Mouse (Mus musculus) myocyte (in vitro differentiated cells): ENCODE measurements around the gene Synpo2l. TPM values are rescaled to one million over a fixed set of nuclear protein-coding genes. Genes with fewer than 3 reads are reported as not detected.
"Not testable (repeated sequence)": the region's sequence is repeated elsewhere in the genome, so short reads cannot be mapped to it uniquely, and the experiment has no call there.

Source experiments
- H3K27me3 ChIP-seq: one replicate; pipeline ENCODE4 v1.6.1; 2011; ENCODE audit not compliant: control insufficient read depth, insufficient read depth, insufficient read length
- H3K36me3 ChIP-seq: one replicate; pipeline ENCODE4 v1.6.1; 2011; ENCODE audit not compliant: control insufficient read depth, insufficient read depth
- H3K4me2 ChIP-seq: one replicate; pipeline ENCODE4 v1.6.1; 2011; ENCODE audit warnings: low read depth, control low read depth
- H3K4me3 ChIP-seq: one replicate; pipeline ENCODE4 v1.5.1; 2011; ENCODE audit warnings: mild to moderate bottlenecking, control low read depth, moderate library complexity
- H3K79me2 ChIP-seq: one replicate; pipeline ENCODE4 v1.6.1; 2011; ENCODE audit not compliant: control insufficient read depth, insufficient read depth
- H3ac ChIP-seq: one replicate; pipeline ENCODE4 v1.6.1; 2011; ENCODE audit not compliant: control insufficient read depth, insufficient read length
- CEBPB ChIP-seq: IDR thresholded peaks from 2 replicates; pipeline ENCODE4 v1.6.1; 2011; ENCODE audit warnings: mild to moderate bottlenecking, moderate library complexity; ENCODE audit not compliant: poor library complexity, insufficient read depth, severe bottlenecking
- E2F4 ChIP-seq: IDR thresholded peaks from one replicate; pipeline ENCODE4 v1.6.1; 2011; ENCODE audit warnings: mild to moderate bottlenecking, control low read depth, moderate library complexity; ENCODE audit not compliant: insufficient read depth
- MAX ChIP-seq: IDR thresholded peaks from one replicate; pipeline ENCODE4 v1.6.1; 2011; ENCODE audit warnings: low read depth, mild to moderate bottlenecking, control low read depth
- MYOD1 ChIP-seq, 3 experiments: IDR thresholded peaks; one replicate each; pipeline ENCODE4 v1.6.1; 2011; ENCODE audit warnings: control low read depth in 2 of 3, low read depth in 2 of 3, mild to moderate bottlenecking in 2 of 3, moderate library complexity in 1 of 3; ENCODE audit not compliant: insufficient read length in 2 of 3, control insufficient read depth in 1 of 3
- MYOG ChIP-seq, 3 experiments: IDR thresholded peaks; one replicate each; pipeline ENCODE4 v1.6.1; 2011; ENCODE audit warnings: control low read depth in 2 of 3, low read depth in 2 of 3, mild to moderate bottlenecking in 2 of 3; ENCODE audit not compliant: insufficient read length in 2 of 3, control insufficient read depth in 1 of 3, insufficient read depth in 1 of 3
- POLR2A ChIP-seq: IDR thresholded peaks from one replicate; pipeline ENCODE4 v1.6.1; 2011; ENCODE audit warnings: low read depth, mild to moderate bottlenecking, control low read depth, moderate library complexity; ENCODE audit not compliant: insufficient read length
- POLR2AphosphoS2 ChIP-seq: IDR thresholded peaks from one replicate; pipeline ENCODE4 v1.6.1; 2011; ENCODE audit warnings: low read depth, control low read depth; ENCODE audit not compliant: insufficient read length
- REST ChIP-seq: IDR thresholded peaks from one replicate; pipeline ENCODE4 v1.6.1; 2011; ENCODE audit warnings: mild to moderate bottlenecking, control low read depth, moderate library complexity; ENCODE audit not compliant: insufficient read depth, insufficient read length
- SRF ChIP-seq: IDR thresholded peaks from one replicate; pipeline ENCODE4 v1.6.1; 2011; ENCODE audit warnings: low read depth; ENCODE audit not compliant: control insufficient read depth, insufficient read length
- TCF12 ChIP-seq: IDR thresholded peaks from one replicate; pipeline ENCODE4 v1.6.1; 2011; ENCODE audit warnings: mild to moderate bottlenecking, control low read depth; ENCODE audit not compliant: poor library complexity, insufficient read depth, severe bottlenecking
- TCF3 ChIP-seq: IDR thresholded peaks from one replicate; pipeline ENCODE4 v1.6.1; 2011; ENCODE audit warnings: low read depth, control low read depth; ENCODE audit not compliant: insufficient read length
- USF1 ChIP-seq: IDR thresholded peaks from one replicate; pipeline ENCODE4 v1.6.1; 2011; ENCODE audit warnings: low read depth, mild to moderate bottlenecking, control low read depth, moderate library complexity
- polyA plus RNA-seq: library from polyadenylated mRNA; unstranded; fragments of >200 nt; fragmentation: generic; extraction: Trizol; gene quantifications from one replicate; pipeline ENCODE4 v1.2.1, GENCODE M21; 2012; ENCODE audit warnings: missing spikeins

Synpo2l gene
- polyA plus RNA-seq: 165 TPM

DNA sequence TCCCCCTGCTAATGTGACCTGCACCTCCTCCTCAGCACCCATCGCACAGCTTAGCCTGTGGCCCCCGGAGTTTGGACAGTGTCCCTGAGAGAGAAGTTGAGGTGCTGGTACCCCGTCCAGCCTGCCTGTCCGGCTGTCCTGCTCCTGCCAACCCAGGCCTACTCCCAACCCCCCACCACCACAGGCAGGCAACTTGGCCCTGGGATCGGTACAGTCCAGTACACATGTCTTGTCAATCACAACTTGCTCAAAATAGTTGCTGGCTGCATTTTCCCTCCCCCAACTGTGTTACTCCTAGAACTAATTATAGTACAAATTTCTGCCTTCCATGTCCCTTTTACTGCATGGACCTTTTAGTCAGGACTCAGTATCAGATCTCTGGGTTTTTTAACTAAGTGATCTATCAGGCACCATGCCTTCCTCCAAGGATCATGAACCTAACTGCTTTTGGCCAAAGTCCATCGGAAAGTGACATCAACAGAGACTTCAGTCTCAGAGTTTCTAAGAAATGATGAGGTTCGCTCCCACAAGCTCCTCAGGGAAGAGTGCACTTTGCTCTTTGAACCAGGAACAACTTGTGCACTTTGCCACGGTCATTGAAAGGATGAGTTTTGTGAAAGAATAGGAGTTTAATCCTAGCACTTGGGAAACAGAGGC, at the start of gene Synpo2l:
TSS of gene Synpo2l (minus strand) at position 201 of the 657 bp plus-strand sequence.
- peak within 1 kb of the TSS; percentile 84 for H3K4me2 ChIP-seq
- no peaks in the 10 kb centered on the region for H3K36me3 ChIP-seq
- peaks cover 20% of the 10 kb centered on the region for H3K79me2 ChIP-seq
- H3K27me3 ChIP-seq: no peaks in the 10 kb centered on the region
- H3K4me3 ChIP-seq: peak within 1 kb of the TSS; percentile 25
- TF ChIP-seq MYOG (IDR thresholded peaks at IDR 0.05; ENCODE audit: control insufficient read depth in 1 of 3, insufficient read depth in 1 of 3, insufficient read length in 2 of 3, low read depth in 2 of 3) (peak in 2 of 3 experiments; percentile 82 to 90), MYOD1 (IDR thresholded peaks at IDR 0.05; ENCODE audit: control insufficient read depth in 1 of 3, insufficient read length in 2 of 3, low read depth in 2 of 3) (peak; percentile 94 to 99 (median 98)), POLR2AphosphoS2 (peak; percentile 79), CEBPB (0 out of 2 replicates have a peak, but pooled peaks have one; percentile 0), POLR2A (peak; percentile 76), REST (no peak), SRF (no peak), TCF12 (peak; percentile 67), E2F4 (no peak), TCF3 (peak; percentile 72)
- peak within 1 kb of the TSS; percentile 14 for H3ac ChIP-seq

DNA sequence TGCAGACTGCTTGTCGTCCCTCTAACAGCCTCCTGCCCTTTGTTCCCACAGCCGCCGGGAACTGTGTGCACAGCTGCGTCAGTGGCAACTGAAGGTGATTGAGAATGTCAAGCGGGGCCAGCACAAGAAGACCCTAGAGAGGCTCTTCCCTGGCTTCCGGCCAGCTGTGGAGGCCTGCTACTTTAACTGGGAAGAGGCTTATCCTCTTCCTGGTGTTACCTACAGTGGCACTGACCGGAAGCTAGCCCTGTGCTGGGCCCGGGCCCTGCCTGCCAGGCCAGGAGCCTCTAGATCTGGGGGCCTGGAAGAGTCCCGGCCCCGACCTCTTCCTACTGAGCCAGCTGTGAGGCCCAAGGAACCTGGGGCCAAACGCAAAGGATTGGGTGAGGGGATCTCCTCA, 45.7 kb upstream of the Synpo2l start:
- Histone ChIP-seq H3K79me2 (peaks cover 21% of the 10 kb centered on the region), H3ac (no peak overlapping the region), H3K4me2 (no peak overlapping the region), H3K36me3 (peaks cover 55% of the 10 kb centered on the region), H3K4me3 (no peak overlapping the region), H3K27me3 (no peaks in the 10 kb centered on the region)
- TF ChIP-seq MYOG (IDR thresholded peaks at IDR 0.05; ENCODE audit: control insufficient read depth in 1 of 3, insufficient read depth in 1 of 3, insufficient read length in 2 of 3, low read depth in 2 of 3): no peak
- no peak for TF ChIP-seq POLR2AphosphoS2
- TF ChIP-seq MAX: no peak
- no peak for TF ChIP-seq TCF12
- TF ChIP-seq TCF3: no peak
- TF ChIP-seq POLR2A: no peak

DNA sequence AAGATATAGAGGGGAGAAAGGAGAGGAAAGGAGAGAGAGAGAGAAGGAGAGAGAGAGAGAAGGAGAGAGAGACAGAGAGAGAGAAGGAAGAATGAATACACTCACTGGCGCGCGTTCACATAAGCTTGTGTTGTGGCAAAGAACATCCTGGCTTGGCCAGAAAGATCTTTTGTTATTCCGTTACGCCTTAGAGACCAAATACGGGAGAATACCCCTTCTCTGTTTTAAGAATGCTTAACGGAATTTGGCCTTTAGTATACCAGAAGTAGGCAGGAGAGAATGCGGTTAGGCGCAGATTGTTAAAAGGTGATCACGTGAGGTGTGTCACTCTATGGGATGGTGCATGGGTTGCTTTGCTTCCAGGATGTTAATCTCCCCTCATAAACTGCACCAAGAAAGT, 40.1 kb upstream of the Synpo2l start:
- TF ChIP-seq MYOG (IDR thresholded peaks at IDR 0.05; ENCODE audit: control insufficient read depth in 1 of 3, insufficient read depth in 1 of 3, insufficient read length in 2 of 3, low read depth in 2 of 3): no peak
- no peak for TF ChIP-seq MAX
- TF ChIP-seq TCF3: no peak
- TF ChIP-seq USF1: peak; percentile 86
- peak overlapping the region; percentile 94 for H3K4me3 ChIP-seq
- no peaks in the 10 kb centered on the region for H3K27me3 ChIP-seq
- peak overlapping the region; percentile 89 for H3ac ChIP-seq
- H3K36me3 ChIP-seq: peaks cover 21% of the 10 kb centered on the region
- H3K79me2 ChIP-seq: peaks cover 52% of the 10 kb centered on the region
- peak overlapping the region; percentile 90 for H3K4me2 ChIP-seq

DNA sequence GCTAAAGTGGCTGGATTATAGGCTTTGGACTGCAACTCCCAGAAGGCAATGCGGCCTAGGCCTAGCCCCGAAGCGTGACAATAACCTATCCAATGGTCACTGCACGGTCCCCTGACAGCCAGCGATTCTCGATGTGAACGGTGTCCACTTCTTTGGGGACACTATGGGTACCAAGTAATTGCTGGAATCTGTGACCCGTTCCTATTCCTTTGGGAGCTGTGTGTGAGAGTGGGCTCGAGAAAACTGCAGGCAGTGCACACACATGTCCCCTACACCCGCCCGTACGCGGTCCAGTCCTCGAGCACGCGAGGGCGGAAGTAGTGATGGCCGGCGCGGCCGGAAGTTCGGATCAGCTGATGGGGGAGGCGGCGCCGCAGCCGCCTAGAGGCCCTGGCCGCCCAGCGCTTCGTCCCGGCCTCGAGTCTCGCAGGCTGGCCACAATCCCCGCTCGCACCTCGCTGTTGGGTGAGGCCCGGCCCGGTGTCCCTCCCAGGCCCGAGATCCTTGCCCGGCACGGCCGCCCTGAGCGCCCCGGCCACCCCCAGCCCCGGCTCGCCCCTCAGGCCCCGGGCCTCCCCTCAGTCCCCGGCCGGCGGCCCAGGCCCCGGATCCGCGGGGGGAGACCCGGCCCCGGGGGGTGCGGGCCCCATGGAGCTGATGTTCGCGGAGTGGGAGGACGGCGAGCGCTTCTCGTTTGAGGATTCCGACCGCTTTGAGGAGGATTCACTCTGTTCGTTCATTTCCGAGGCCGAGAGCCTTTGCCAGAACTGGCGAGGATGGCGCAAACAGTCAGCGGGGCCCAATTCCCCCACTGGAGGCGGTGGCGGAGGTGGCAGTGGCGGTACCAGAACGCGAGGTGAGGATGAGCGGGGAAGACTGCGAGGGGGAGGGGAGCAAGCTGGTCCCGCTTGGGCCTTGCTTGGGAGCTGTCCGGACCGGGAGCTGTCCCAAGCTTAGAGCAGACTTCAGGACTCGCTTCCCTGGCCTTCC, 39.3 kb upstream of the Synpo2l start, which contains the start of gene Zswim8:
TSS of gene Zswim8 (plus strand) at position 352 of the 990 bp plus-strand sequence.
- Histone ChIP-seq H3ac (peak within 1 kb of the TSS; percentile 89), H3K27me3 (no peaks in the 10 kb centered on the region), H3K36me3 (peaks cover 13% of the 10 kb centered on the region), H3K79me2 (peaks cover 56% of the 10 kb centered on the region), H3K4me3 (peak within 1 kb of the TSS; percentile 94), H3K4me2 (peak within 1 kb of the TSS; percentile 90)
- TF ChIP-seq TCF3 (no peak), POLR2A (peak; percentile 83), MYOD1 (IDR thresholded peaks at IDR 0.05; ENCODE audit: control insufficient read depth in 1 of 3, insufficient read length in 2 of 3, low read depth in 2 of 3) (peak in 1 of 3 experiments; percentile 0), USF1 (peak; percentile 78), POLR2AphosphoS2 (peak; percentile 84), E2F4 (no peak), TCF12 (no peak), SRF (no peak), REST (peak; percentile 64), MYOG (IDR thresholded peaks at IDR 0.05; ENCODE audit: control insufficient read depth in 1 of 3, insufficient read depth in 1 of 3, insufficient read length in 2 of 3, low read depth in 2 of 3) (no peak)

DNA sequence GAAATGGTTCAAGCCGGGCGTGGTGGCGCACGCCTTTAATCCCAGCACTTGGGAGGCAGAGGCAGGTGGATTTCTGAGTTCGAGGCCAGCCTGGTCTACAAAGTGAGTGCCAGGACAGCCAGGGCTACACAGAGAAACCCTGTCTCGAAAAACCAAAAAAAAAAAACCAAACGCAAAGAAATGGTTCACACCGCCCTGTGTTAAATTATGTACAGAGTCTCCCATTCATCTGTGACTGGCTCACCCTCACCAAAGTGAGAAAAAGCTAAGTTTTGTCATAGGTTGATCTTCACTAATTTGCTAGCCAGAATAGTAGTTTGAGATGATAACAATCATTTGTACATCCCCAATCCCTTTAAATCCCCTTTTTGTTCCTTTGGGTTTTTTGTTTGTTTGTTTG, 35.3 kb upstream of the Synpo2l start:
- Histone ChIP-seq H3K4me3 (peak overlapping the region; percentile 90), H3K79me2 (peaks cover 71% of the 10 kb centered on the region), H3ac (peak overlapping the region; percentile 75), H3K4me2 (peak overlapping the region; percentile 66)
- H3K27me3 ChIP-seq, H3K36me3 ChIP-seq: not testable (repeated sequence)
